Mouse (Mus musculus): ENCODE measurements around the gene Amigo1.

The Amigo1 gene

DNA sequence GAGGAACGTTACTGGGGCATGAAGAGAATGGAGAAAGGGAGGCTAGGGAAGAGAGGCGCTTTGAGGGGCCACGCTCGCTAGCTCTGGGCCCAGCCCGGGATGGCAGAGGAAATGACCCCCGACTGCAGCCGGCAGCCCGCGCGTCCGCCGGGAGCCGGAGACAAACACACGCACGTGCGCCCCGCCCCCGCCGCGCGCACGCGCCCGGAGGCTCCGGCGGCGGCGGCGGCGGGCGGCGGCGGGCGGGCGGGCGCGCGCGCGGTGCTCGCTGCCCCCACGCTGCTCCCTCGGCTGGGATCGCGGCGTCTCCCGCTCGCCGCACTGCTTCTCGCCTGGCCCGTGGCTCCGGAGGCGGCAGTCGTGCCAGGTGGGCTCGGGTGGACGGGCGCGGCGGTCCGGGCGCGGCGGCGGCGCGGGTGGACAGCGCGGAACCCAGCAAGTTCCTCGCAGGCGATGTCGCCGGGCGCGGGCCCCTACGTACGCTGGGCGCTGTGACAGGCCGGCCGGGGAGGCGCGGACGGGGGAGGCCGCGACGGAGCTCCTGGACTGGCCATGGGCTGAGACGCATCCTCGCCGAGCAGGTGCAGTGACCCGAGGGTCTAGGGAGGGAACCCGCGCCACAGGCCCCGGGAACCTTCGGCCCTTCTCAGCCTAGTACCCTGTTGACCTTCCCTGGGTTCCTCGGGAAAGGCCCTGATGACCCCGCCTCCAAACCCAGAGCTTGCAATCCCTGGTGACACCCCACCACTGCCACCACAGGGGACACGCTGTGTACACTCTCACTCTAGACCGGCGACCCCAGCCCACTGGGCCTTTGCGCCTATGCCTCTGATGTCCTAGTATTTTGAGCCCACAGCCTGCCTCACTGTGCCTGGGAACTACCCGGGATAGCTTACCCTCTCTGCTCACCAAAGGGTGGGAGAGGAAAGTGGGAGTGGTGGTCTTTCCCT lies at the start of gene Amigo1:
Amigo1 (plus strand) TSS at position 238 of the 950 bp plus-strand sequence.
- peak; percentile 59 for DNase-seq (ENCODE audit: extremely low spot score)

DNA sequence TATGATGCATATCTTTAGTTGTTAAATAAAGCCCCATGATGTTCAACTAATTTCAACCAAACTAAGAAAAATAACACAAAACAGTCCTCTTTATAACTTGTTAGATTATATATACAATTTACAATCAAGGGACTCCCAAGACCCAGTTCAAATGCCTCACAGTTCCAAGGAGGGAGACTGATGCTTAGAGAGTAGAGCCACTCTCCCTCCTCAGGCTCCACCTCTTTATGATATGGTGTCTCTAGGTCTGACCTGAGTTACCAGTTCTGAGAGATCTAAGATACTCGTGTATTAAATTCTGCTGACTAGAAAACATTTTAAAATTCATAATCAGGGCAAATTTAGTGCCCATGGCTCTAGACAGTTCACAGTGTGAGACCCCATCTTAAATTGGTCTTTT lies 47.0 kb upstream of the Amigo1 start:
- no peak for DNase-seq (ENCODE audit: extremely low spot score)

DNA sequence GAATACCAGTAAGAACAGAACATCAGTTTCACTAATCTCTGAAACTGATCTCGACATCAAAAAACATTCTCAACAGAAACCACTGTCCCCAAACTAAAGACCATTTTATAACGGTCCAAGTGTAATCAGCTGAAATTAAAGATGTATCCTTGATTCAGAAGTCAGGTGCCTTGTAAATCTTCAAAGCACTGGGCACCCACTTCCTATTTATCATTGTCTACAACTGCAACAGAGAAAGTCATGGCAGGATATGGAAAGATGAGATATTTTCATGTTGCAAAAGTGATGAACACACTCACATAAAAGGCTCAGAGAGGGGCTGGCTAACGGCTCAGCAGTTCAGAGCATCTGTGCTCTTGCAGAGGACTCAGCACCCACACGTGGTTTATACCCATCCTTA lies 45.3 kb upstream of the Amigo1 start:
- no peak for DNase-seq (ENCODE audit: extremely low spot score)

DNA sequence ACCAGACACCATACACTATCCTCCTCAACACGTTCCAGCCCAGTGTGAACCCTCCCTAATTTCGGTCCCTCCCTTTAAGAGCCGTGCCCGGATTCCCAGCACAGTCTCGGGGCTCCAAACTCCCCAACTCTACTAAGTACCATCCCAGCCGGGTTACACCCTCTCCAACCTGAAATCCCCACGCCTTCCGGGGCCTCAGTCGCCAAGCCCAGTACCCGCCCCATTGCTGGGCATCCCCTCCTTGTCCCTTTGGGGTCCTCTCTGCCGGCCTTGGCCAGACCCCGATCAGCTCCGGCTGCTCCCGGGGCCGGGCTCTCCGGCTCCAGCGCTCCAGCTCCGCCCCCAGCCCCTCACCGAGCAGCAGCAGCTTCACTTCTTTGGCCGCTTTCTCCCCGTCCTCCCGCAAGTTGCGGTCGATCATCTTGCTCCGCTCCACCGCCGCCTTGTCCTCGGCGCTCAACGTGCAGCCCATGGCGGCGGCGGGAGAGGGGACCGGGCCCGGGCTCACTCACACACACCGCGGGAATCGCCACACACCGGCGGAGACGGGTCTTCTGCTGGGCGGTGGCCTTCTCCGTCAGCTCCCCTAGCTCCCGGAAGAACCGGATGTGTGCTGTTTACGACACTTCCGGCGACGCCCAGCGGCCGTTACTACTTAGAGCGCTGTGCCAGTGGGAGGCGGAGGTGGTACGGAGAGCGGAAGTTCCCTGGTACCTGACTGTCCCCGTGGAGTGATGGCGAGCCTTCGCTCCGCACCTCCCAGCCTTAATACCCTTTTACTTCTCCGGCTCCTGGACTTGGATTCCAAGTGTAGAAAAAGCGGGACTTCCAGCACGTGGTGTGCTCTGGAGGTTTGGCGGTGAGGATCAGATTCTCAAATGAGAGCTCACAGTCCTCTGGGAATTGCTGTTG lies 40.3 kb upstream of the Amigo1 start, which contains the start of gene Gnai3:
Gnai3 (minus strand) TSS at position 613 of the 912 bp plus-strand sequence.
- peak; percentile 91 for DNase-seq (ENCODE audit: extremely low spot score)

DNA sequence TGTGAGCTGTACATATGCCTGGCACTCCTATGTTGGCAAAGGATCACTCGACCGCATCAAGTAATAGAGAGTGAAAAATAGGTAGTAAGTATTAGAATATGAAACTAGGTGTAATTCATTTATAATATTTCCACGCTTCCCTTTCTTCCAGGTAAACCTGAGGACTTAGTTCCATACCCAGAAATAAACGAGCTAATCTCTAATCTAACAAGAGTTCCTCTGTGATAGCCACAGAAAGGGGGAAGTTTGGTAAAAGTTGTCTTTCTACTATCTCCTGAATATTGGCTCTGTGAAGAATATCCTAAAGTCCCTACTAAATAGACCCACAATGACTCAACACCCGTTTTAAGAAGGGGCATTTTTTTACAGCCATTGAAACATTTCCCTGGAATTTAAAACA lies 39.5 kb upstream of the Amigo1 start:
- no peak for DNase-seq (ENCODE audit: extremely low spot score)

DNA sequence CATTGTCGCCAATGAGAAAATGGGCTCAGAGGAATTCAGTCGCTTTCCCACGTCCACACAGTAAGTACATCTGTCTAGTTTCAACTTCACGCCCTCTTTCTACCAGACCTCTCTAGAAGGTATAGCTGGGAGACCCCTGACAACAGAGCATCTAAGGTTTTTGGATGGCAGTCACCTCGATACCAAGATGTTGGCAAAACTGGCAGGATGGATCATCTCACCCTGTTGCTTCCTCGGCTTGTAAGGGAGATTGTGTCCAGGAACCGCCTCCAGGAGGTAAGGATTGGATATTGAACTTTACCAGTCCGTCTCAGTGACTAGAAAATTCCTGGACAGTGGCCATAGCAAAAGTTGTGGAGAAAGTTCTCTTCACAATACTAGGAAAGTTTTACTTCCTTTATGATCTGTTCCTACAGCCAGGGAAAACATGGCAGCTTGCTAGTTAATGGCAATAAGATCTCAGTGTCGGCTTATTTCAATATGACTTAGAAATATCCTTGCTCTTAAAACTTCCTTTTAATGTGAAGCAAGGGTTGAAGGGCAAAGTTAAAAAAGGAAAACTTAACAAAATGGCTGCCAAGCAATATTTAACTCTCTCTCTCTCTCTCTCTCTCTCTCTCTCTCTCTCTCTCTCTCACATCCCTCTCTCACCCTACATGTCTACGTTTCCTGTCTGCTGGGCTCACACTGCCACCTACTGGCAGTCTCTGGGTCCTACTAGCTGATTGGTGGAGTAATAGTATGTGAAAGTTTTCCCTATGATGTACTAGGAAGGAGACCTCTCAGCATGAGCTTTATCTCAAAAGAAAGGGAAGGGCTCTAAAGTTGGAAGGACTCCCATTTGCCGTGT lies 38.5 kb upstream of the Amigo1 start:
- DNase-seq (ENCODE audit: extremely low spot score): peak; percentile 91

DNA sequence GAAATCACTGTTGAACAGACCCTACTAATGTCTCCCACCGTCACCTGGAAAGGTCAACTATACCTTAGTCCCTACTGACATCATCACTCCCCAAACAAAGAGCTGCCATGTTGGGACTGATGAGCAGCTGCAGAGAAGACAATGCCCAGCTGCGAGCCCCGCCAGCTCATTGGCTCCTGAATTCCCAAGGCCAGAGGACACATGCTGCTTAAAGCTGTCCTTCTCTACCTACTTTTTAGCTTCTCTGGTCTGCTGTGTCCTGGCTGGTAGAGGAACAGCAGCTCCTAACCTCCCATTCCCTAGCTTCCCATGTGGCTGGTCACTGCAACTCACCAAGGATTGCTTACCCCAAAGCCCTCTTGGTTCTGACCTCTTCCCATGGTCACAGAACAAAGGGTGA lies 33.8 kb upstream of the Amigo1 start:
- DNase-seq (ENCODE audit: extremely low spot score): no peak

DNA sequence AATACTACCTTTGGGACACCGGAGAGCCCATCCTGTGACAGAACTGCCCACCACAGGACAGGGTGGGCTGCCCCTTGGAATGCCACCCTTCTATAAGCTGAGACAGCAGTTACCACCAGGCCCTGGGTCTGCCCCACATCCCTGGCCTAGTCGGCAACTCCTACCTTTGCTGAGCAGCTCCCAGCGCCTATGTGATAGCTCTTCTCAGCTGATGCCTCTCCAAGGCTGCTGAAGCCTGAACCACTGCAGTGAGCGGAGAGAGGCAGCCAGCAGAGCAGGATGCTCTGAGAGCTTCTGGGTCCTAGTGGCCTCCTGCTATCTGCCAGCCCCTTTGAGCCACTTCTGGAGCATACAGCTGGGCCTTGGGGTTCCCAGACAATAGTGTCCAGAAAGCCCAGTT lies 31.5 kb upstream of the Amigo1 start, which contains the start of gene Gpr61:
Gpr61 (minus strand) TSS at position 227 of the 400 bp plus-strand sequence.
- no peak for DNase-seq (ENCODE audit: extremely low spot score)

DNA sequence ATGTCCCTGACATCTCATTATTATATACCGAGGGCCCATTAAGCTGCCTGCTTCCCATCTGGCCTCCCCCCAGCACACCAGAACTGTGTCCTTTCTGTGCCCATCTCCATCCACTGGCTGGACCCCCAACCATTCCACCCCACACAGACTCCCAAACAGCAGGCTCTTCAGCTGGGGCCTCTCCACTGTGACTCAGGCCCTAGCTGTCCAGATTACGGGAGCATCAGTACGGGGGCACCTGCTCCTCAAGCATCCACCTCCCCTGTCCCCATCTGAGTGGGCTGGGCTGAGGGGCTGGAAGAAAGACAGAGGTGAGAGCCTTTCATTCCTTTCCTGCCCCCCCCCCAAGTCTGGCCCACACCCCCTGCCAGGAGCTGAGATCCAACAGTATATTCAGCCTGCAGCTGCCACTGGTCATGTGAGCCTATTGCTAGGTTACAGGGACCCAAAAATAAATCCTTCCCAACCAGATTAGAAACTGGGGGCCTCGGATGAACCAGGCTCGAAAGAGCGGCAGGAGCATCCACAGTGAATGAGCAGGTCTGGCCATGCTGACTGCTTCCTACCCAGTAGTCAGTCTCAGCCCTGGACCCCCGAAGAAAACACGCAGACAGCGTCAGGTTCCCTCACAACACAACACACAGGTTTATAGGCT lies 27.6 kb upstream of the Amigo1 start:
- DNase-seq (ENCODE audit: extremely low spot score): no peak

DNA sequence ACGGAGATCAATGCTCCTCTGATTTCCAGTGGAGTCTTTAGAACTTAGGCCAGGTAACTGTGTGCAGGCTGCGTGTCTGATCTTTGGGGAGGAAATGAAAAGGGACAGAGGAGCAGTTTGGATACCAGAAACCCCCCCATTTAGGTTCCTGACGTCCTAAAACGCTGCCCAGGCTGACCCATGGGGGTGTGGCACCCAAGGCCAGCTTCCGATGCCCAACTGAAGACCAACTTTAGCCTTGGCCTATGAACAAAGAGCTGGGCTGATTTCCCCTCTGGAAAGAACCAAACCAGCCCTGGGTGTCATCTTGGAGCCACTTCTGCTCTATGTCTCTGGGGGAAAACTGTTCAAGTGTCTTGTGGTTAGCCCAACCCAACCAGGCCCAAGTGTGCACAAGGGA lies 22.0 kb upstream of the Amigo1 start:
- no peak for DNase-seq (ENCODE audit: extremely low spot score)

DNA sequence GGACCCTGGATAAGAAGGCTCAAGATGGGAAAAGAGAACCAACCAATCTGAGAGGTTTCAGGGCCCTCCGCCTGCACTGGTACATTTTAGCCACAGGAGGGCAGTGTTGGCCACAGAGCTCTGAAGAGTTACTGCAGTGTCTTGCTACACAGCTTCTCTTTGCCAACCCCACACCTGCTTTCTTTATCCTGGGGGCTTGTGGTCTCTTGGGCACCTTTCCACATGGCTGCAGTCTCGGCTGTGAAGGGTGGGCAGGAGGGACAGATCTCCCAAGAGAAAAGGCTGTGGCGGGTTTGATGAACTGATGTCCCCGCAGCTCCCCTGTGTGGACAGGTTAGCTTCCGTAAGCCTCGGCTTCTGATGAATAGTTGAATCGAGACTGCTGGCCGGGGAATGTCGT lies 21.3 kb upstream of the Amigo1 start:
- DNase-seq (ENCODE audit: extremely low spot score): peak; percentile 84

DNA sequence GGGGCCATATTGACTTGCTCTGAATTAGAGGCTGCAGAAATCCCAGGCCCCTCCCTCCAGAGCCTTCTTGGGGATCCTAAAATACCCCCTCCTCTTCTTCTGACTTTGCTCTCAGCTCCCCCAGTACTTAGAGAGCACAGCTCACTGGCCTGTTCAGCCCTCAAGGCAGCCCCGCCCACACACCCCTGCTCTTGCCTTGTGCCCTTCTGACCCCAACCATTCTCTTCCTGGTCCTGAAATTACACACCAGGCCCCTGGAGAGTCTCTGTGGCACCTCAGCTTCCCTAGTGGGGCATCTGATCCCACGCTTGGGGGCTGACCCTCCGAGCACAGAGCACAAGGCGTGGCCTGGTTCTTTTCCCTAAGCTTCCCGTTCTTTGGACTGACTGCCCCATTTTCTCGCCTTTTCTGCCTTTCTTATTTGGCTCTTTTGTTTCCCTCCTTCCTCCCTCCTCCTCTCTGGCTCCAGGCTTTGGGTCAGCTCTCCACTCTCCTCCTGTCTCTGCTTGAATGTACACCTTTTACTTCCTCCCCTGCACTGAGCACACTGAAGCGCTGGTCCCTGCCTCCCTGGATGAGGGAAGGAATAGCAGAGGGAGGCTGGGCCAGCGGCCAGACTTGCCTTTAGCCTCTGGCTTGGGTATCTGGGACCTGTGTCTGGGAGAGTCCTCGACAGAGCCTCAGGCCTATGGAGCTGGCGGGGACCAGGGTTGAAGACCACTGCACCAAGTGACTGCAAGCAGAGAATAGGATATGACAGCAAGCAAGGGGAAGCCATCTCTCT lies 20.4 kb upstream of the Amigo1 start:
- DNase-seq (ENCODE audit: extremely low spot score): peak; percentile 59

DNA sequence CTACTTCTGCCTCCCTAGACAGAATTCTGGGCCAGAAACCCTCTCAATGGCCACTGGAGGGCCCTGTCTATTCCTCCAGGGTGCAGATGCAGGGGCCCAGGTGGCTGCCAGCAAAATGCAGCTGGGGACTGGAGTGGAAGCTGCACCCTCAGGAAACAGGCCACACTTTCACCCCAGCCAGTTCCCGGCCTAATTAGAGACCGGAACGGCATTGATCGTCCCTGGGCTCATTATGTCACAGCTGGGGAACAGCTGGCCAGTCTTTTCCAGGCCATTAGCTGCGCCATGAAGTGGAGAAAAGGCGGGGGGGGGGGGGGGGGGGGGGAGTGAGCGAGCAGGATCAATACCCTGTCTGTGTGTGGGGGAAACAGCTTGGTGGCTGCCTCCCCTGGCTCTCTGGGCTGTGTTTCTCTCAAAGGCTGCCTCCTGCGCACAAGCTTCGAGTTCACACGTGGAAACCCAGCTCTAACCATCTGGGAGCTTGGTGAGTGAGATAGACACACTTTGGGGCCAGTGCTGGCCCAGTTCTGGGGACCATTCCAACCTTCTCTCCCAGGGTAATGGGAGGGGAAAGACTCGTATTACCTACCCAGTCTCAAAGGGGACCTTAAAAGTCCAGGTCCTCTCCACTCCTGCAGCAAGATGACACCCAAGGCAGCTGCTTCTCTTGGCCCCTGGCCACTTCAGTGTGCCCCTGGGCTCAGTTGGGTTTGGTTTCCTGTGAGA lies 19.5 kb upstream of the Amigo1 start:
- peak; percentile 72 for DNase-seq (ENCODE audit: extremely low spot score)

DNA sequence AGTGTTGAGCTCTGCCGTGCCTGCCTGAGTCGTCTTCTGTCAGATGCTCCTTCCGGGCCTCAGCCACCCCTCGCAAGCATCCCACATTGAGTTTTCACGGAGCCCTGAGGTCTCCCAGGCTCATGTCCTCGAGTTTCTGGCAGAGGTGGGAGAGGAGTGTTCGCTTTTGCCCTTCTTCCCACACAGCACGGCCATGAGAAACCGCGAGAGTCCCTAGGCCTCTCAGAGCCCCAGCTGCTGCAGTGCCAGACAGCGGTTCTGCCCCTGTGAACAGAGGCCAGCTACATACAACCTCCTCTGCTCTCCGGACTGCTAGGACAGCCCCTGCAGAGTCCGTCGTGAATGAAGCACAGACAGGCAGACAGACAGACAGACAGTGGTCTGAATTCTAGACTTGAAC lies 18.6 kb upstream of the Amigo1 start:
- DNase-seq (ENCODE audit: extremely low spot score): no peak

DNA sequence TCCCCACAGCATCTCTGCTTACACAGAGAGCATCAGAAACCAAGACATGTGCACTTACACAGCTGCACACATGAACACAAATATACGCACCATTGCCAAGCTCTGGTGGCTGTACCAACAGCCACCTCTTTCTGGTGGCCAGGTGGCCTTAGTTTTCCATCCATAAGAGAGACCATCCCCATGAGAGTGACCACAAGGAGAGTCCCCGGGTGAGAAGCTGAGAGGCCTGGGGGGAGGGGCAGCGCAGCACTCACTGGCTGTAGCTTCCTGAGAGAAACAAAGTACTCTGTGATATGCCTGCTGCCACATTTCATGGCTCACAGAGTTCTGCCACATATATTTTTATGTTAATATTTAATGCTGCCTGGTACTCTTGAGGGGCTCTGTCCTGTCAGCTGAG lies 16.9 kb upstream of the Amigo1 start:
- no peak for DNase-seq (ENCODE audit: extremely low spot score)

DNA sequence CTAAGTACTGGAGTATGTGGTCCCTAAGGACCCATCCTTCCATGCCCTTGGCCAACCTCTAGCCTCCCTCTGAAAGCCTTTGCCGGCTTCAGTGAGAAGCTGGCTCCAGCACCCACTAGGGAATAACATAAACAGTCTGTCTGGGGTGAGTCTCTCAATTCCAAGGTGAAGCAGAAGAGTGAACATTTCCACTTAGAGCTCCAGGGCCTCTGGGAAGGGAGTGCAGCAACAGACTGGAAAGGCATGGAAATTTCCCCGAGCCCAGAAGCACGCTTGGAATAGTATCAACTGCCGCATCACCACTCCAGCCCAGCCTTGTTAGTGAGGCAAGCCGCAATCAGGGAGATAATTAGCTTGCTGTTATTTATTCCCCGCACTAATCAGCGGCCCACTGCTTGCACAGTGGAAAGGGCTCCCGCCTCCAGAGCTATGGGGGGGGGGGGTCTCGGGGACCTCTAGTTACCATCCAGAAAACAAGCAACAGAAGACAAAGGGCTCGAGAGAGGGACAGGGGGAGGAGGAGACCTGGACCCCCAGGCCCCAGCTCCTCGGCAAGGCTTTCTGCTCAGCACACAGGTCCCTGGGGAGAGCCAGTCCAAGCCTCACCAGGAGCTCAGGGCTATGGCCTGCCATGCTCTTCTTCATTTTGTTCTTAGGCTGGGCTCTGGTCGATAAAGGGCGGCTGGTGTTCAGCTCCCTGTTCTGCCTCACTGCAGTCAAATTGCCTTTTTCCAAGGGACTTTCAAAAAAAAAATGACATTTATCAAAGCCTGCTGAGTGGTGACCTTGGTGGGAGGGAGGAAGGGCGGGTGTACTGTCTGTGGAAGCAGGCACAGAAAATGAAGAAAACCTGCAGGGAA lies 11.2 kb upstream of the Amigo1 start:
- DNase-seq (ENCODE audit: extremely low spot score): no peak

DNA sequence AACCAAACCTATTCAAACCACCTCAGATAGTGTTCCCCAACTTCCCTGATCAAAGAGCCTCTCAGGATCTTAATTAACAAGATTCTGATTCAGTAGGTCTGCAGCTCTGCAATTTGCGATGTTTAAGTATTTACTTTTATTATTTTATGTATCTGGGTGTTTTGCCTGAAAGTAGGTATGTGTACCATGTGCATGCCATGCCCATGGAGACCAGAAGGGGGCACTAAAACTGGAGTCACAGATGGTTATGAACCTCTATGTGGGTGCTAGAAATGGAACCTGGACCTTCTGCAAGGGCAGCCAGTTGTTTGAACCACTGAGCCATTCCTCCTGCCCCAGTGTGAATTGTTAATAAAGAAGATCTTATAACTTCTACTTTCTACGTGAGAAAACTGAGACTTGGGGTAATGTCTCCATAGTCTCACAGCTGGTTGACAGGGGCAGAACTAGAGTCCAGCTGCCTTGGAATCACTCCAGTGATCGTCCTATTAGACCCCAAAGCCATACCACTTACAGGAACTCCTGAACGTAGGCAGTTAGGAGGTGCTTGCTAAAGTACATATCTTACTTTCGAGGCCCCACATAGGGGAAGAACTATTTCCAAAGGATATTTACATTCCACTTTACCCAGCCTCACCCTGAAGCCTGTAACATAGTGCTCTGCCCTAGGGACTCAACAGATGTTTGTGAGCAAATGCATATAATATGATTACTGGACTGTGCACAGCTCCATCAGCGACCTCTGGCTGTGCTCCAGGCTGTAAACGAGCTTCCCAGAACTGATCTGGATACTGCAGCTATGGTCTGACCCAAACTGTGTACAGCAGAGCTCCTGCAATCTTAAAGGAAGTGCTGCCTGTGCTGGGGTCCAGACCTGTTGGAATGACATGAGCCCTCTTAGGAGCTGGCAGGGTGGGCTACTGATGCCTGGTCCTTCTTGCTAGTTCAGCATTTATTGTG lies 7.1 kb upstream of the Amigo1 start:
- no peak for DNase-seq (ENCODE audit: extremely low spot score)
